Mouse (Mus musculus): Measurements from ENCODE around the gene Vat1l.

DNA sequence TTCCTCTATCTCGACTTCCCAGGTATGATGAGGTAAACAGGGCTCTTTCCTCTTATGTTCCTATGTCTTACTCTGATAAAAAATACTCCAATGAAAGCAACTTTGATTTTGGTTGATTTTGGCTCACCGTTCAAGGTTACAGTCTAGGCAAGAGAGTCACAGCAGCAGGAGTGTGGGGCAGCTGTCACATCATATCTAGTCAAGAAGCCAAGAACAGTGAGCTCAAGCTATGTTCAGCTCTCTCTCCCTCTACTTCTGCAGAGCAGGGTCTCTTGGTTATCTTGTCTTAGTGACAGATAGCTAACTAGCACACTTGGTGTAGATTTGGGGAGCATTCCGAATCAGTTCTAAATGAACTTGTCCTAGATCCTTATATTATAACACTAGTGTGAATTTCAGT is 41.5 kb upstream of the Vat1l start:
- TF ChIP-seq CTCF (IDR thresholded peaks at IDR 0.05; ENCODE audit: extremely low read depth, insufficient read depth, low read length), result no peak
- no peak for TF ChIP-seq POLR2A (IDR thresholded peaks at IDR 0.05; ENCODE audit: extremely low read depth, insufficient read depth, low read length)
